Mouse (Mus musculus) cerebellum, postnatal 25 days (tissue): ENCODE data around the gene Mcm5.

Source experiments
- DNase-seq, 2 experiments: peaks; one replicate each; pipeline ENCODE4 v3.0.0; 2021; ENCODE audit warnings: mixed read lengths in 2 of 2

The Mcm5 gene

GRCm38 (mm10) chr8:75172009-75172685 lies 62.8 kb downstream of the Mcm5 start:
- no peak for DNase-seq
